In the genomic region with DNA sequence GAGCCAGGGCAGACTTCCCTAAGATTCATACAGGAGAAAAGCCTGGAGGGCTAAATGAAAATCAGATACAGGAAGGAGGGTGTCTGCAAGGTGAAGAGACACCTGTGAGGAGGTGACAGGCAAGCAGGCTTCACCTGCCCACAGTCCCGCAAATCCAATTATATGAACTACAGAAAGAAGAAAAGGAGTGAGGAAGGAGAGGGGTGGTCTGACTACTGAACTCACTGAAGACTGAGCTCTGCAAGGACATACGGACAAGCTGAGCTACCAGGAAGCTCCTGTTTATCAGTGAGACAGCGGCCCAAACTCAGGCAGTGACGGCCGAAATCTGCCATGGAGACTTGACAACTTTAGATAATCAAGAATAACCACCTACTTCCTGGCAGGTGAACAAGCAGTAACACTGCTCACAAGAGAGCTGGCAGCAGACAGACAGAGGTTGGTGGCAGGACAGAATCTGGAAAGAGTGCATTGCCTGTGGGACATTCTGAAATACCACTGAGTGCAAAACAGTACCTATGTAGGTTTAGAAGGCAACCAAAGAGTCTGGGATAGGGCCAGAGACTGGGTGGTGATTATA, we compare ENCODE assay signal across 12 mouse cellular contexts. TPM values are rescaled to one million over a fixed set of nuclear protein-coding genes. Genes with fewer than 3 reads are reported as not detected.
DNase-seq lines count a peak whose midpoint lies in the region; ATAC-seq and TF ChIP-seq lines count a peak whose summit lies in the region.
"Had no signal": no experiment of that assay in that cellular context is flagged by ENCODE, and none has a peak within 500 bp of the region (broad histone marks: within the 10 kb centered on the region; RNA-seq: fewer than 3 reads in every experiment).

No protein-coding gene starts in this region.

- peaks cover 83% of the 10 kb centered on the region for H3K4me1 ChIP-seq in erythroblast, embryonic 14.5 days (ENCODE audit: control insufficient read depth)
- peaks cover 14% of the 10 kb centered on the region for H3K4me1 ChIP-seq in cortical plate, adult 2 months (ENCODE audit: control insufficient read depth, insufficient read depth, low read length)
- H3K4me1 ChIP-seq in hindbrain, embryonic 13.5 days (replicated peaks): peaks cover 61% of the 10 kb centered on the region
- peaks cover 56% of the 10 kb centered on the region for H3K4me1 ChIP-seq in midbrain, embryonic 12.5 days

- peak overlapping the region; percentile 47 for H3K9ac ChIP-seq in hindbrain, embryonic 13.5 days
- no peak overlapping the region for H3K9ac ChIP-seq in midbrain, embryonic 12.5 days (replicated peaks)
- H3K9ac ChIP-seq: stomach, embryonic 15.5 days had no signal

- 73% methylated on average over 5 of the region's 5 CpGs for WGBS in hindbrain, embryonic 13.5 days
- WGBS in midbrain, embryonic 12.5 days: 76% methylated on average over 5 of the region's 5 CpGs

- TF ChIP-seq POLR2A in cortical plate, adult 2 months (IDR thresholded peaks at IDR 0.05; ENCODE audit: extremely low read depth, insufficient read depth, low read length): no peak

- no peak for TF ChIP-seq CTCF in cortical plate, adult 2 months (IDR thresholded peaks at IDR 0.05; ENCODE audit: extremely low read depth, insufficient read depth, low read length)

- no peaks in the 10 kb centered on the region for H3K9me3 ChIP-seq in erythroblast, embryonic 14.5 days (ENCODE audit: control insufficient read depth, low read length)
- H3K9me3 ChIP-seq in hindbrain, embryonic 13.5 days: no peaks in the 10 kb centered on the region
- H3K9me3 ChIP-seq in midbrain, embryonic 12.5 days: no peaks in the 10 kb centered on the region
- H3K9me3 ChIP-seq: stomach, embryonic 15.5 days had no signal

- H3K27ac ChIP-seq in cortical plate, adult 2 months (ENCODE audit: insufficient read depth, low read length): 0 out of 2 replicates have a peak overlapping the region, but pooled peaks have one; percentile 5
- no peak overlapping the region for H3K27ac ChIP-seq in hindbrain, embryonic 13.5 days
- no peak overlapping the region for H3K27ac ChIP-seq in midbrain, embryonic 12.5 days (replicated peaks)
- H3K27ac ChIP-seq: stomach, embryonic 15.5 days had no signal

- peak overlapping the region; percentile 47 for H3K4me2 ChIP-seq in hindbrain, embryonic 13.5 days
- peak overlapping the region; percentile 42 for H3K4me2 ChIP-seq in midbrain, embryonic 12.5 days (replicated peaks)
- H3K4me2 ChIP-seq: stomach, embryonic 15.5 days had no signal

- H3K36me3 ChIP-seq in erythroblast, embryonic 14.5 days (ENCODE audit: control insufficient read depth): peaks cover 71% of the 10 kb centered on the region
- no peaks in the 10 kb centered on the region for H3K36me3 ChIP-seq in hindbrain, embryonic 13.5 days
- H3K36me3 ChIP-seq in midbrain, embryonic 12.5 days: no peaks in the 10 kb centered on the region; the same call in 1 of the 2 replicates
- H3K36me3 ChIP-seq: stomach, embryonic 15.5 days had no signal

- ATAC-seq in erythroblast, adult 5-6 weeks (replicated peaks; ENCODE audit: low FRiP score, poor library complexity, severe bottlenecking): no peak
- no peak for ATAC-seq in hindbrain, embryonic 13.5 days (ENCODE audit: low FRiP score)
- ATAC-seq in midbrain, embryonic 12.5 days (ENCODE audit: low FRiP score, low read depth): no peak
- ATAC-seq in CD4-positive, CD25-positive, alpha-beta regulatory T cell, adult 4 months: no peak

- no peak for DNase-seq in ovary, postnatal 14 days (ENCODE audit: low spot score)
- no peak for DNase-seq in adrenal gland, postnatal 36 days
- DNase-seq: gastrocnemius, postnatal 14 days; kidney, postnatal 25 days; lung, adult 2 months had no signal

- peak overlapping the region; percentile 34 for H3K4me3 ChIP-seq in erythroblast, embryonic 14.5 days (replicated peaks)
- H3K4me3 ChIP-seq in cortical plate, adult 2 months (ENCODE audit: insufficient read depth, low read length): no peak overlapping the region
- peak overlapping the region; percentile 22 for H3K4me3 ChIP-seq in hindbrain, embryonic 13.5 days
- no peak overlapping the region for H3K4me3 ChIP-seq in midbrain, embryonic 12.5 days
- H3K4me3 ChIP-seq: stomach, embryonic 15.5 days had no signal

- H3K27me3 ChIP-seq in erythroblast, embryonic 14.5 days (ENCODE audit: control insufficient read depth): no peaks in the 10 kb centered on the region
- no peaks in the 10 kb centered on the region for H3K27me3 ChIP-seq in hindbrain, embryonic 13.5 days
- no peaks in the 10 kb centered on the region for H3K27me3 ChIP-seq in midbrain, embryonic 12.5 days
- H3K27me3 ChIP-seq: stomach, embryonic 15.5 days had no signal

RNA-seq across cellular contexts. Expression of gene Arhgap21, which starts 5.4 kb away (rescaled TPM):
- 4.9 and 5.1 TPM in 2 replicates for polyA plus RNA-seq in erythroblast, embryonic 14.5 days (2012)
- 16.7 and 28.4 TPM in 2 replicates for total RNA-seq in erythroblast, adult 5-6 weeks (2015; ENCODE audit: low replicate concordance)
- 40.7 and 50.3 TPM in 2 replicates for total RNA-seq in erythroblast, adult 5-6 weeks (2017; ENCODE audit: low replicate concordance)
- polyA plus RNA-seq in cortical plate, adult 2 months (2012; rRNA removed): 104 and 131 TPM in 2 replicates
- polyA plus RNA-seq in hindbrain, embryonic 13.5 days (2015; fragmentation: Nextera tagmentation; extraction: Ambion mirVana): 35.6 and 41.1 TPM in 2 replicates
- polyA plus RNA-seq in midbrain, embryonic 12.5 days (2016; fragmentation: Nextera tagmentation; extraction: Ambion mirVana): 67.8 and 75.0 TPM in 2 replicates
- 1 to 10 TPM; 1.3 to 1.7 TPM for polyA plus RNA-seq in CD4-positive, CD25-positive, alpha-beta regulatory T cell, adult 4 months (2017; shearing (Covaris generic))
- 10 to 100 TPM; 77.6 to 88.4 TPM for total RNA-seq in adrenal gland, postnatal 36 days (2021)

Comparison
In these comparisons a context has a peak if more than half of its experiments do, and no peak if none do; other contexts are left out.
1. H3K4me3 ChIP-seq: peak in erythroblast, embryonic 14.5 days (single experiment) and hindbrain, embryonic 13.5 days (single experiment); none in cortical plate, adult 2 months (single experiment) and midbrain, embryonic 12.5 days (single experiment).